Mouse (Mus musculus): Measurements from ENCODE around the gene Casq2. TPM values are rescaled to one million over a fixed set of nuclear protein-coding genes. Genes with fewer than 3 reads are reported as not detected.
A peak's percentile ranks its signal among the peaks of the same experiment; 100 is the strongest.

The Casq2 gene
- polyA plus RNA-seq, 1 experiment from 2014 or later: 1.9 TPM

DNA sequence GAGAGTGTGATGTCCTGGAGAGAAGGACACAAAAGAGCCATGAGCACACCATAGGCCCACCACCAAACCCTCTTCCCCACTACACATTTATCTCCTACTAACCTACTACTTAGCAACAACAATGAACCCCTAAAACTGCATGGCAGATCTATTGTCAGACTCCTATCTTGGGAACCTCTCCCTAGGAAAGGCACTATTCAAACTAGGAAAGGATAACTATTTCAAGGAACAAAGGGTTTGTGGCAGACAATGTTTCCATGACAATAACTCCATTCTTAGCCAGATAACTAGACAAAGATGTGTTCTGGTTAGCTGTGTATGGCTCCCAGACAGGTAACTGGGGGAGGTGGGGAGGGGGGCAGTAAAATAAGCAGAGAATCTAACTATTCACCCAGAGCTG lies 104.4 kb downstream of the Casq2 start:
- Histone ChIP-seq H3K4me3 (no peak overlapping the region), H3K9me3 (no peaks in the 10 kb centered on the region), H3K27ac (replicated peaks) (no peak overlapping the region), H3K36me3 (peaks cover 8% of the 10 kb centered on the region; the same call in 1 of the 2 replicates), H3K4me2 (no peak overlapping the region), H3K27me3 (peaks cover 29% of the 10 kb centered on the region), H3K4me1 (replicated peaks) (peaks cover 58% of the 10 kb centered on the region), H3K9ac (no peak overlapping the region)
- no peak for ATAC-seq (ENCODE audit: low read depth)

DNA sequence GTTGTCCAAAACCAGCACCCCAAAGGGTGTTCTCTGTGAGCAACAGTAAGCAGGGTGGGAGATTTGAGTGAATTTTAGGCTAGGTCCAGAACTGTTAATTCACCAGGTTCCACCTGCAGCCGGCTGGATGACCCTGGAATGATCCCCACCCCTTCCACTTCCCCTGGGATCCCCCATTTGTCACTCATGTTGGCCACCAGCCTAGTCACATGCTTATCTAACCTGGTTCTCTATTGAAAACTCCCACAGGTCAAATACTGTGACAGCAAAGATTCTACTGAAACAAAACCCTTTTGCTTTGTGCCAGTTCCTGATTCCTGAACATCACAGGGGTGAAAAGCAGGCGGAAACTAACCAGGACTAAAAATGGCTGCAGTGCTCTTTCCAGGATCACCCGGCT lies 105.4 kb downstream of the Casq2 start:
- Histone ChIP-seq H3K4me2 (no peak overlapping the region), H3K27me3 (peaks cover 37% of the 10 kb centered on the region)
- no peak for ATAC-seq (ENCODE audit: low read depth)

DNA sequence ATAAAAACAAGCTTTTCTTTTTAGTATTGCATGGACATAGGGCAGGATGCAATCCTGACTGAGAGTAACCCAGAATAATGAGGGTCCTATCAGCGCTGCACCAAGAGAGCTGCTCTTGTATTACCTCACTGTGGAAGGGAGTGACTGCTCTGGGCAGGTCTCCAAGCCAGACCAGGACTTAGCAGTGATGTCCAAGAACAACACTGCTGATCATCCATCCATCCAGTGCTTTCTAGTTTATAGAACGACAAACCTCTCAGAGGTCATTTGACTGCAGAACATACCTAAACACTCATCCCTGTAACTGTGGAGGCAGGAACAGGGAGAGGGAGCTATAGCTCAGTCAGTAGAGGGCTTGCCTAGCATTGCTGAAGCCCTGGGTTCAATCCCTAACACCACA lies 106.4 kb downstream of the Casq2 start:
- Histone ChIP-seq H3K4me2 (no peak overlapping the region), H3K9me3 (no peaks in the 10 kb centered on the region), H3K36me3 (no peaks in the 10 kb centered on the region; the same call in 1 of the 2 replicates), H3K27me3 (peaks cover 46% of the 10 kb centered on the region), H3K4me3 (no peak overlapping the region), H3K4me1 (replicated peaks) (peaks cover 78% of the 10 kb centered on the region), H3K27ac (replicated peaks) (peak overlapping the region; percentile 81; the same call in 1 of the 2 replicates), H3K9ac (0 out of 2 replicates have a peak overlapping the region, but pooled peaks have one; percentile 46)
- 47% methylated on average over 2 of the region's 2 CpGs for WGBS
- ATAC-seq (ENCODE audit: low read depth): no peak

More for the DNA sequence above, 105.4 kb downstream of the Casq2 start:
- Histone ChIP-seq H3K9me3 (no peaks in the 10 kb centered on the region), H3K9ac (no peak overlapping the region), H3K36me3 (no peaks in the 10 kb centered on the region; the same call in 1 of the 2 replicates), H3K4me3 (no peak overlapping the region), H3K4me1 (replicated peaks) (peaks cover 67% of the 10 kb centered on the region), H3K27ac (replicated peaks) (no peak overlapping the region)
- 64% methylated on average over 3 of the region's 3 CpGs for WGBS

DNA sequence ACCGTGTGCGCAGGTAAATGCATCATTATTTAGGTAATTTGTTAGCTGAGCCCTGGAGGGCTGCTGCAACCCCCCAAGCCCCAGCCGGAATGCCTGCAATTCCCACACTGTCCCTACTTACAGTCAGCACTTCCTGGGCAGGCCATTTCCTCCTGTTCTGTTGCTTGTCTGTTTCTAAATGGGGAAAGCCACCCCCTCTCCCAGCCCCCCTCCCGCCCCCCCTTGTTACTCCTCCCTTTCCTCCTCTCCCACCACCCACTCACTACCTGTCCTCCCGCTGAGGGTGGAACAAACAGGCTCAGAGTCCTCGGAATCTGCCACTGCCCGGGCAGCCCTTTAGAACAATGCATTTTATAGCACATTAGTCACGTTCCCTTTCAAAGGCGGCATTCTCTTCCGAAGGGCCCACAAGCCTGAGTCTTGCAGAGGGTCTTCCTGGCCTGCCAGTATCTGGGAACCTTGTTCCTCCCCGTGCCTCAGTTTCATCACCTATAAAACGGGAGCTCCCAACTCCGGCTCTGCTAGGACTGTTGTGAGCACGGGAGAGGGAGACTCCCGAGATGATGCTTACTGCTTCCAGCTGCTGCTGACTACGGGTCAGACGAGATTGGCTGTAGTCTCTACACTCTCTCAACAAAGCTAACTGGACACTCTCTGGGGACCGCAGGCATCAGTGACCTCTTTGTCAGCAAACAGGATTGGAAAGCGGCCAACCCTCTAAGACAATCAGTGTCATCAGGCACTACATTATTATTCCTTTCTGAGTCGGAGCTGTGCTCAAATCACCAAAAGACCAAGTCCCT lies 107.5 kb downstream of the Casq2 start:
- Histone ChIP-seq H3K27ac (replicated peaks) (peak overlapping the region; percentile 81), H3K4me1 (replicated peaks) (peaks cover 85% of the 10 kb centered on the region), H3K4me2 (peak overlapping the region; percentile 38), H3K9ac (peak overlapping the region; percentile 46), H3K27me3 (peaks cover 56% of the 10 kb centered on the region), H3K9me3 (no peaks in the 10 kb centered on the region), H3K36me3 (no peaks in the 10 kb centered on the region), H3K4me3 (no peak overlapping the region)
- ATAC-seq (ENCODE audit: low read depth): peak; percentile 21
- WGBS: 2% methylated on average over 19 of the region's 20 CpGs

DNA sequence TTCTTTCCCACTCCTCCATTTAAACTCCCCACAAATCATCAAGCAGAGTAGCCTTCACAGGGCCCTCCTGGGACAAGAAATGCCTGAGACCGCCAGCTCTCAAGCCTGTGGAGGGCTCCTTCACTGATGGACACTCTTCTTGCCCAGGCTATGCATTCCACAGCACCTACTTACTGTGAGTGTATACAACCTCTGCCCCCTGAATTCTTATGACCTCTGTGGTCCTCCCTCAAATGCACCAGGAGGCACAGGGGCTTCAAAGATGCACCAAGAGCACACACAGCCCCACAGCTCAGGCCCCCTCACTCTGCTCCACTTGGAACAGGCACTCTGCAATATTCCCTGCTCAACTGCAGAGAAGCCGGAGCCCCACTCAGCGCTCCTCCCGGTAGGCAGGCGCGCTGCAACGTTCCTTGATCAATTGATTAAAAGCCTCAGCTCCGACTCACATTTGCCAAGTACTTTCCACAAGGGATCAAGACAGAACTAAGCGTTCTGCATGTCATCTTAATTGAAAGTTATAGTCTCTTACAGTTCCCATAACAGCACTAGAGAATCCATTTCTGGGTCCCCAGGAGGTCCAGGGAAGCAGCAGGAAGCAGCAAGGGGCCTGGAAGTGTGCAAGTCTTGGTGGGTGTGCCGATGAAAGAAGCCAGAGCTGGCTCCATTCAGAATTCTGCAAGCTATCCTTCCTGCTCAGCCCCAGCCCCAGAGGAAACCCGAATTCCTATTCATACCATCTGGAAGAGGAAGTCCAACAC lies 108.3 kb downstream of the Casq2 start:
- peak overlapping the region; percentile 81 for H3K27ac ChIP-seq (replicated peaks)
- H3K9me3 ChIP-seq: no peaks in the 10 kb centered on the region
- H3K4me2 ChIP-seq: peak overlapping the region; percentile 38
- H3K9ac ChIP-seq: peak overlapping the region; percentile 46; the same call in 1 of the 2 replicates
- no peak overlapping the region for H3K4me3 ChIP-seq
- H3K36me3 ChIP-seq: no peaks in the 10 kb centered on the region
- peak; percentile 55 for ATAC-seq (ENCODE audit: low read depth)
- peaks cover 82% of the 10 kb centered on the region for H3K4me1 ChIP-seq (replicated peaks)
- H3K27me3 ChIP-seq: peaks cover 63% of the 10 kb centered on the region
- 3% methylated on average over 11 of the region's 11 CpGs for whole genome bisulfite sequencing

DNA sequence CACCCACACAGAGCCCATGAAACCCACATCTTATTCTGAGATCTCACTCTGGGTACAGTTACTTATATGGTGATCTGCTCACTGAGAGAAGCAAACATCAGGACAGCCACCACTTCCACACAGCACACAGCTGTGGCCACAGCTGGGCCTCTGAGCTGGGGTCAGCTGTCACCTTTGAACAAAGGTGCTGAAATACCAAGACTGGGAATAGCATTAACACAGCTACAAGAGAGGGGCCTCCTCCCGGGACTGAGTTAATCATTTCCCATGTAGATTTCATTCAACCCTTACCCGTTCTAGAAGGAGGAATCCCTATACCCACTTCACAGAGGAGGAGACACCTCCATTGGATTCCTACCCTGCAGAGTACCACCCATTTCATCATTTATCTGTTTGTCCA lies 109.5 kb downstream of the Casq2 start:
- 20% methylated on average over 2 of the region's 2 CpGs for WGBS

More for the DNA sequence above, 109.5 kb downstream of the Casq2 start:
- Histone ChIP-seq H3K4me3 (no peak overlapping the region), H3K9me3 (no peaks in the 10 kb centered on the region), H3K4me1 (replicated peaks) (peaks cover 84% of the 10 kb centered on the region), H3K27ac (replicated peaks) (no peak overlapping the region), H3K27me3 (peaks cover 75% of the 10 kb centered on the region), H3K9ac (no peak overlapping the region), H3K4me2 (no peak overlapping the region), H3K36me3 (no peaks in the 10 kb centered on the region)
- no peak for ATAC-seq (ENCODE audit: low read depth)

Other genes with a start within 250 kb of the Casq2 start
- gene Mab21l3, start 237.5 kb upstream of the Casq2 start, polyA plus RNA-seq (2015; fragmentation: Nextera tagmentation; extraction: Ambion mirVana): 0.11 and 0.14 TPM in 2 replicates
- 8.8 and 9.2 TPM in 2 replicates for gene Slc22a15, start 162.0 kb upstream of the Casq2 start, polyA plus RNA-seq (2015; fragmentation: Nextera tagmentation; extraction: Ambion mirVana)
- 72.7 and 75.5 TPM in 2 replicates for gene Nhlh2, start 76.3 kb upstream of the Casq2 start, polyA plus RNA-seq (2015; fragmentation: Nextera tagmentation; extraction: Ambion mirVana)
- gene Vangl1, start 118.3 kb downstream of the Casq2 start, polyA plus RNA-seq (2015; fragmentation: Nextera tagmentation; extraction: Ambion mirVana): 10.5 and 11.0 TPM in 2 replicates